Mouse (Mus musculus) fat pad, adult 2 months (tissue): Measurements from ENCODE around the gene Actn2.

Experiments used
- DNase-seq: peaks from one replicate; pipeline ENCODE4 v3.0.0-alpha.2; 2011; ENCODE audit warnings: low read depth, low spot score; ENCODE audit errors: extremely low read depth

Gene Actn2

GRCm38 (mm10) chr13:12340183-12340975 lies at the start of gene Actn2:
Gene Actn2 (minus strand): TSS chr13:12340760.
- DNase-seq, result no peak

- no peak for DNase-seq
Measured at GRCm38 (mm10) chr13:12386286-12386685, 45.7 kb upstream of the Actn2 start.

- DNase-seq, result no peak
Measured at GRCm38 (mm10) chr13:12384796-12385195, 44.2 kb upstream of the Actn2 start.

GRCm38 (mm10) chr13:12376778-12377177 lies 36.2 kb upstream of the Actn2 start:
- no peak for DNase-seq

- DNase-seq, result no peak
Measured at GRCm38 (mm10) chr13:12372755-12373154, 32.2 kb upstream of the Actn2 start.

GRCm38 (mm10) chr13:12369930-12370329 lies 29.4 kb upstream of the Actn2 start:
- DNase-seq, result no peak

- DNase-seq, result no peak
Measured at GRCm38 (mm10) chr13:12369041-12369621, 28.6 kb upstream of the Actn2 start.

GRCm38 (mm10) chr13:12361486-12361885 lies 20.9 kb upstream of the Actn2 start:
- no peak for DNase-seq

GRCm38 (mm10) chr13:12357554-12357953 lies 17.0 kb upstream of the Actn2 start:
- no peak for DNase-seq

GRCm38 (mm10) chr13:12356184-12356583 lies 15.6 kb upstream of the Actn2 start:
- no peak for DNase-seq

- no peak for DNase-seq
Measured at GRCm38 (mm10) chr13:12349197-12349824, 8.8 kb upstream of the Actn2 start.

- no peak for DNase-seq
Measured at GRCm38 (mm10) chr13:12346837-12347236, 6.3 kb upstream of the Actn2 start.

GRCm38 (mm10) chr13:12341447-12341846 lies 887 bp upstream of the Actn2 start:
- peak; percentile 8 for DNase-seq

- DNase-seq, result no peak
Measured at GRCm38 (mm10) chr13:12339446-12339845, 1.1 kb downstream of the Actn2 start.

GRCm38 (mm10) chr13:12337752-12338151 lies 2.8 kb downstream of the Actn2 start:
- DNase-seq, result no peak

GRCm38 (mm10) chr13:12334016-12334415 lies 6.5 kb downstream of the Actn2 start:
- no peak for DNase-seq

- no peak for DNase-seq
Measured at GRCm38 (mm10) chr13:12331528-12331927, 9.0 kb downstream of the Actn2 start.

GRCm38 (mm10) chr13:12328392-12328791 lies 12.2 kb downstream of the Actn2 start:
- DNase-seq, result no peak

GRCm38 (mm10) chr13:12327577-12327976 lies 13.0 kb downstream of the Actn2 start:
- DNase-seq, result no peak

- DNase-seq, result no peak
Measured at GRCm38 (mm10) chr13:12323076-12323625, 17.4 kb downstream of the Actn2 start.

- no peak for DNase-seq
Measured at GRCm38 (mm10) chr13:12320148-12320547, 20.4 kb downstream of the Actn2 start.

- no peak for DNase-seq
Measured at GRCm38 (mm10) chr13:12318017-12318416, 22.5 kb downstream of the Actn2 start.
